Mouse (Mus musculus) urinary bladder, postnatal 36 days (tissue): ENCODE data around the gene Slc22a23.

ENCODE experiments used
- DNase-seq, 2 experiments: peaks; one replicate each; pipeline ENCODE4 v3.0.0; 2022; ENCODE audit warnings: low spot score in 2 of 2, mixed read lengths in 1 of 2

Gene Slc22a23

DNA sequence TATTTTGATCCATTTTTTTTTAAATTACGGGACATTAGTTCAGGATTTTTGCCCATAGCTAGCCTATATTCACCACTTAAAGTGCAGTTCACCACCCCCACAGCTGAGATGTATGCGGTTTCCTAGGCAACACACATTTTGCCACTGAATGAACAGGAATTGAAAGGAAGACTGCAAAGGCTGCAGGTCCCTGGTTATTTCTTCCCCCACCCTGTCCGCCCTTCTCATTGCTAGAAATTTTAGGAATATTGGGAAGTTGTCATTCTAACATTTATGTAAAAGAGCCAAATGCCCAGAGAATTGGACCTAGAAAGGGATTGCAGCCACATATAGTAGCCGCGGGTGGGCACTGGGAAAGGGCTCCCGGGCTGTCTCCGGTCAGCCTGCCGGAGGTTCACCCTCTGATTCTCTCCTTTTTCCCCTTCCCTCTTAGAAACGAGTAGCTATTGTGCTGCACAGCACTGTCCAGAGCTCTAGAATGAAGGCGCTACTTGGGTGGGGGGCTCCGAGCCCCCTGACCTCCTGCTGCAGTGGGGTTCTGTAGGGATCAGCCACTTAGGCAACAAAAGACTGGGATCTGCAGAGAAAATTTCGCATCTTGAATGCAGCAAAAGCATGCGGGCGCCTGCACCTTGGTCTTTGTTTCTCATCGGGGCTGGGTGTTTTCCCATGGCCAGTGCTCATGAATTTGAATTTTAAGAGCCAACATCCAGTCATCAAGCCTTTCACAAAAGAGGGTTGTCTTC is 211.5 kb downstream of the Slc22a23 start:
- DNase-seq = no peak

DNA sequence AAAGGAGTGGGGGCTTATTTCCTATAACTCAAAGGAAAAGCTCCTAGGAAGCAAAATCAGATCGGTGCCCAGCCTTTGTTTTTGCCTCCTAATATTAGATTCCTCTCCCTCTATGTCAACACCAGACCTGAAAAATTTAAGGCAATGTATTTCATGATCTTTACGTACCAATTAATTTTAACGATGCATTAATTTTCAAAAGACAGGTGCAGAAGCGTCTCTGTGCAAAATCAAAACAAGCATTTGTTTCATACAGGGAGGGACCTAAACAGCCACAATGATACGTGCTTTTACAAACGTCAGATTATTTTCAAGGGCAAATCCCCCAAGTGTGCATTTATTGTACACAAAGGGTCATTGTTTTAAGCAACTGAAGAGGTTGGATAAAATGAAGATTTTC is 212.1 kb downstream of the Slc22a23 start:
- no peak for DNase-seq

DNA sequence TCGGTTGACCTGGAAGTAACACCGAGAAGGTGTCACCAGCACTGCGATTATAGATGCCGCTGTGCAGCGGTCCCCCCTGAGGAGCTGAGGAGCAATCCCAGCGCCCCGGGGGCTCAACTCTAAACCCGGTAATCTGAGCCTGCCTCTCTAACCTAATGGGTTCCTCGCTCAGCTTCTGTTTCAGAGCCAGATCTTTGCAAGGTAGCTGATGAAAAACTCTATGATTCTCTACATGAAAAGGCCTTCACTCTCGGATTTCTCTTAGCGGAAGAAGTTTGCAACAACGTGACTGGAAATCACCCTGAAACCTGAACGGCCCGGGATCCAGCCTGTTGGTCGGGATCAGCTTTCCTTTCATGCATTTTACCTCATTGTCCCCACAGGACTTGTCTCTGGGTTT is 212.7 kb downstream of the Slc22a23 start:
- no peak for DNase-seq

DNA sequence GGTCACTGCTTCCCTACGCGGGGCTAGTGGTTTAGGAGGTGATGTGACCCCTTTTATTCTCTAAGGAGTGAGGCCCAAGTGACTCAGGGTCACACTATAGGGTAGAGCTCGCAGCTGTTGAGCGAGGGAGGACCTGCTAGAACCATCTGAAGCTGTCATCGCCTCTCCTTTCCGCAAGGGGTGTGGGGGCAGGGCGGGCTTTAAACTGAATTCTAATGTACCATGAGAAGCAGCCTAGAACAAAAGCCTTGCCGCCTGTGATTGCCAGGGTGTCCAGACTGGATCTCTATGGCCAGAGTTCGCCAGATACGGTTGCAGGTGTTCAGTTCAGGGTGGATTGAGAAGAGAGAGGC is 213.3 kb downstream of the Slc22a23 start:
- no peak for DNase-seq

DNA sequence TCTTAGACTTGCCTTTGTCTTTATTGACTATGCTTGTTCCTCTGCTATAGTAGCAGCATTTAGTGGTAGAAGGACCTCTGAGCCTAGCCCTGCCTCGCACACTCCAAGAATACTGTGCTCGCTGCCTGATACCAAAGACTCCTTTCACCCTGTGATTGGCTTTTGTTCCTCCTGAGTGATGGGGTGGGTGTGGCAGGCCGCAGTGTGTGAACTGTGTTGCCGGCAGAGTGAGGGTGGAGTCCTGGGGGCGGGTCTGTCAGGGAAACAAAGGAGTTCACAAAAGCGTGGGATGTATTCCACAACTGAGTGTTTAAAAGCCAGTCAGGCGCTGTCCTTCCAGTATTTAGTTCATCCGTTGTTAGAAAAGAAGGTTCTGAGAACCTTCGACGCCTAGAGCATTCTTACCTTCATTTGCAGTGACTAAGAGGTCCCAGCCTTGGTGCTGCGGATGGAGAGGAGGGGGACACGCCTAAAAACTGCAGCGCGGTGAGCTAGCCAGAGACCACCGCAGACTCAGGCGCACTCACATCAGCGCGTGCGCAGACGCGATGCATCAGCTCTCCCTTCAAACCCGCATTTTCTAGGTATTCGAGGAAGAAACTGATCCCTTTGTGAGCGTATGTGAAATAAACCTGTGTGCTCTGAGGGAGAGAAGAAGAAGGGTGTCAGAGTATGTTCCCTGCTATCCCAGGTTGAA is 213.8 kb downstream of the Slc22a23 start:
- no peak for DNase-seq

DNA sequence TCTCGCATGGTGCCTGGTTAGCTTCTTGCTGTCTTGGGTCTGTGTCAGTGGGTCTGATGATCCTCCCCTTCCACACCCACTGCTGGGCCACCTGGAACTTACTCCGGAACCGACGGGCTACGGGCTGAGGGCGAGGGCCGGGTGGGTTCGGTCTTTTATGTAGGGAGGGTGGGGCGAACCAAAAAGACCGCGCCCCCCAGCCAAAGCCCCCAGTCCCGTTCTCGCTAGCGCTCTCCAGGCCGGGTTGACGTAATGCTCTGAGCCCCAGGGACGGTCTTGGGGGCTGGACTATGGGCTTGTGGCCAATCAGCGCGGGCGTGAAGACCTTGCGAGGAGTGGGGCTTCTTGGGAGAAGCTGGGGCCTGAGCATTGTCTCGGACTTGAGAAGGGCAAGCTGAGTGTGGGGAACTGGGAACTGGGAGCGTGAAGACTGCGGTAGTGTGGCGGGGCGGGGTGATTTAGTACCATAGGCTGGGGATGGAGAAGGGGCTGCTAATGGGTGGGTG is 214.7 kb downstream of the Slc22a23 start, which contains the start of gene Tubb2b:
Tubb2b (minus strand) TSS at position 241 of the 506 bp plus-strand sequence.
- DNase-seq = no peak

DNA sequence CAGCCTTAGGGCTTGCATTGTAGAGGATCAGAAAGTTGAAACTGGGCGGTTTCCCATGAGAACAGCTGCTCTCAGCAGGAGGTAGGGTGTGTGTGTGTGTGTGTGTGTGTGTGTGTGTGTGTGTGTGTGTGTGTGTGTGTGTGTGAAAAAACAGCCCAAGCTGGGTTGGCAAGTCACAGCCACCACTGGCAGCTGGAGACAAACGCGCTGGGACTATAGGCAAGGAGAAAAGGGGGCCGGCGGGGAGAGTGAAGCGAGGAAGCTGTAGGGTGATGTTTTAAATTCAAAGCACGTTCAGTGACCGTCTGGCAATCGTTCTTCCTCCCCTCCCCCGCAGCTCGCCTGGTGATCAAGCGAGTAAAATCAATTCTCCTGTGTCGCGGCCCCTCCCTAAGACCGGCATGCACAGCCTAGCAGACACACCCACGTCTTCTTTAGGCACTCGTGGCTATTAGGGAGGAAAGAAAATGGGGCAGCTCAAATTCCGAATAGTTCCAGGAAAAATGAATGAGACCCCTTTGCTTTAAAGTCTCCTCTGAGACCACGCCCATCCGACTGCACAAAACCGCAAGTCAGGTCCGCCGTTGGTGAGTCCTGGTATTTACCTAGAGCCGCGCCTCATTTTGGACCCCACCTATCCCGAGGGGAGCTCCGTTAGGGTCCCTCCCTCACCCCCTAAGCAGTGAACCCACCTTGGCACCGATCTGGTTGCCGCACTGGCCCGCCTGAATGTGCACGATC is 215.3 kb downstream of the Slc22a23 start:
- DNase-seq = no peak
